Mouse (Mus musculus): ENCODE data around the gene Cdkl3. TPM values are rescaled to one million over a fixed set of nuclear protein-coding genes. Genes with fewer than 3 reads are reported as not detected.

The Cdkl3 gene
- polyA plus RNA-seq, 1 experiment from 2014 or later: 4.6 TPM

- H3K4me1 ChIP-seq (replicated peaks; ENCODE audit: control insufficient read depth, insufficient read depth, low read length): no peaks in the 10 kb centered on the region
- H3K27ac ChIP-seq (ENCODE audit: low read depth, low read length): no peak overlapping the region
- H3K36me3 ChIP-seq (ENCODE audit: control insufficient read depth, insufficient read depth): no peaks in the 10 kb centered on the region
- TF ChIP-seq CTCF (IDR thresholded peaks at IDR 0.05; ENCODE audit: low read depth): no peak
- H3K4me3 ChIP-seq (ENCODE audit: low read depth, low read length): no peak overlapping the region
- no peaks in the 10 kb centered on the region for H3K27me3 ChIP-seq (replicated peaks; ENCODE audit: control insufficient read depth, insufficient read depth, low read length)
- H3K9me3 ChIP-seq (ENCODE audit: control insufficient read depth): no peaks in the 10 kb centered on the region
- no peak for ATAC-seq
- H3K4me2 ChIP-seq (replicated peaks; ENCODE audit: low read depth): no peak overlapping the region
- WGBS: 92% methylated on average over 8 of the region's 8 CpGs
- no peak overlapping the region for H3K9ac ChIP-seq (ENCODE audit: low read depth, low read length)
These were observed 42.3 kb upstream of the Cdkl3 start for GRCm38 (mm10) chr11:51961761-51962160.

- H3K9ac ChIP-seq (ENCODE audit: low read depth, low read length): no peak overlapping the region
- no peaks in the 10 kb centered on the region for H3K4me1 ChIP-seq (replicated peaks; ENCODE audit: control insufficient read depth, insufficient read depth, low read length)
- WGBS: 89% methylated on average over 7 of the region's 7 CpGs
- TF ChIP-seq CTCF (IDR thresholded peaks at IDR 0.05; ENCODE audit: low read depth): no peak
- H3K27ac ChIP-seq (ENCODE audit: low read depth, low read length): no peak overlapping the region
- no peak overlapping the region for H3K4me2 ChIP-seq (replicated peaks; ENCODE audit: low read depth)
- no peak overlapping the region for H3K4me3 ChIP-seq (ENCODE audit: low read depth, low read length)
- ATAC-seq: no peak
- no peaks in the 10 kb centered on the region for H3K9me3 ChIP-seq (ENCODE audit: control insufficient read depth)
- no peaks in the 10 kb centered on the region for H3K27me3 ChIP-seq (replicated peaks; ENCODE audit: control insufficient read depth, insufficient read depth, low read length)
- no peaks in the 10 kb centered on the region for H3K36me3 ChIP-seq (ENCODE audit: control insufficient read depth, insufficient read depth)
These were observed 41.7 kb upstream of the Cdkl3 start for GRCm38 (mm10) chr11:51962277-51962676.

DNA sequence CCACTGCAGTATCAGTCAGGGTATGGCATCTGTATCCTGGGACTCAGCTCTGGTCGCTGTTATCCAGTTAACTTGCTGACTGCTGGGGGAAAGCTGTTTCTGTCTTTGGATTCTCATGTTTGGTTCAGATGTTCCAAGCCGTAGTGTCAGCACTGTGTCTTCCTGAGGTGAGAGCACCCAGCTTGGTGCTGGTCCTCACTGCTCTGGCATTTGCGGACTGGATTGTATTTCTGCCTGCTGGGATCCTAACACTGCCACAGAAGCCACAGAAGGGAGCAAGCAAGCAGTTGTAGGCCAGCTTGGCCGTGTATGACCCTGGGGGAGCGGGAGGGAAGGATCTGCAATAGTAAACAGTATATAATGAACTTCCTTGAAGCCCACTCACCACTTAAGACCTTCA, 37.4 kb upstream of the Cdkl3 start:
- no peak overlapping the region for H3K9ac ChIP-seq (ENCODE audit: low read depth, low read length)
- no peak overlapping the region for H3K4me3 ChIP-seq (ENCODE audit: low read depth, low read length)

DNA sequence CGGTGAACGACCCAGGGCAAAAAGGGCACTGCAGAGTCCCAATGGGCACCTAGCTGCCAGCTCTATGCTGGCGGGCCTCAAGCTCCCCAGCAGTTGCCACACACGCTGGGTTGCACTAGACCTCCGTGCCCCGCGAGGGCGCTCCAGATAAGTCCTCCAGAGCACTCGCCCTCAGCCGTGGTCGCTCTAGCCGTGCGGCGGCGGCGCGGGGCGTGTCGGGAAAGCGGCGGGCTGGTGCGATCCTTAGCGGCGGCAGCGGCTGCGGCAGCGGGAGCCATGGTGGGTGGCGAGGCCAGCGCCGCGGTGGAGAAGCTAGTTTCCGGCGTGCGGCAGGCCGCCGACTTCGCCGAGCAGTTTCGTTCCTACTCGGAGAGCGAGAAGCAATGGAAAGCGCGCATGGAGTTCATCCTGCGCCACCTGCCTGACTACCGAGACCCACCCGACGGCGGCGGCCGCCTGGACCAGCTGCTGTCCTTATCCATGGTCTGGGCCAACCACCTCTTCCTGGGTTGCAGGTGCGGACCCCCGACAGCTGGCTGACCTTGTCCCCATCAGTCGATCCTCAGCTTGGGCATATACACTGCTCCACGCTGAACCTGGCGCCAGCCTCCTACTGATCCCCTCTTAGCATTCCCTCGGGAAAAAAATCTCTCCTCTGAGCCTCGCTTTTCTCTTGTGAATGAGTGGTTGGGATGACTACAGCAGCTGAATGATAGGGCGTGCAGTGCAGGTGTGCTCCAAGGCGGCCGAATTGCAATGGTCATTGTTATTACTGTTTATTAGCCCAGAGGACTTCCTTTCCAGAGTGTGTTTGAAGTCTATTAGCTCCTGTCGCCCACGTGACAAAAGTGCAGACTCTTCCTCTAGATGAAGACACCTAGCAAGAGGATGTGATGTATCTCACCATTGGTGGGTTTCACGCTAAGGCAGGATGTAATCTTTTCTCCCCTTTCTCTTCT, 36.3 kb upstream of the Cdkl3 start, which contains the start of gene Cdkn2aipnl:
Gene Cdkn2aipnl (plus strand): TSS at position 219 of the 959 bp plus-strand sequence.
- TF ChIP-seq CTCF (IDR thresholded peaks at IDR 0.05; ENCODE audit: low read depth): peak; percentile 97
- Histone ChIP-seq H3K27ac (ENCODE audit: low read depth, low read length) (peak within 1 kb of the TSS; percentile 54), H3K4me3 (ENCODE audit: low read depth, low read length) (peak within 1 kb of the TSS; percentile 72), H3K9me3 (ENCODE audit: control insufficient read depth) (no peaks in the 10 kb centered on the region), H3K9ac (ENCODE audit: low read depth, low read length) (peak within 1 kb of the TSS; percentile 64), H3K4me2 (replicated peaks; ENCODE audit: low read depth) (peak within 1 kb of the TSS; percentile 91), H3K36me3 (ENCODE audit: control insufficient read depth, insufficient read depth) (peaks cover 33% of the 10 kb centered on the region), H3K27me3 (replicated peaks; ENCODE audit: control insufficient read depth, insufficient read depth, low read length) (no peaks in the 10 kb centered on the region), H3K4me1 (replicated peaks; ENCODE audit: control insufficient read depth, insufficient read depth, low read length) (no peaks in the 10 kb centered on the region)
- 2% methylated on average over 63 of the region's 63 CpGs for WGBS
- ATAC-seq: peak; percentile 90

More for the DNA sequence above, 37.4 kb upstream of the Cdkl3 start:
- H3K36me3 ChIP-seq (ENCODE audit: control insufficient read depth, insufficient read depth): peaks cover 22% of the 10 kb centered on the region
- no peak overlapping the region for H3K27ac ChIP-seq (ENCODE audit: low read depth, low read length)
- no peak for TF ChIP-seq CTCF (IDR thresholded peaks at IDR 0.05; ENCODE audit: low read depth)
- WGBS: 76% methylated on average over 5 of the region's 5 CpGs
- H3K9me3 ChIP-seq (ENCODE audit: control insufficient read depth): no peaks in the 10 kb centered on the region
- ATAC-seq: no peak
- no peaks in the 10 kb centered on the region for H3K4me1 ChIP-seq (replicated peaks; ENCODE audit: control insufficient read depth, insufficient read depth, low read length)
- no peak overlapping the region for H3K4me2 ChIP-seq (replicated peaks; ENCODE audit: low read depth)
- H3K27me3 ChIP-seq (replicated peaks; ENCODE audit: control insufficient read depth, insufficient read depth, low read length): no peaks in the 10 kb centered on the region

DNA sequence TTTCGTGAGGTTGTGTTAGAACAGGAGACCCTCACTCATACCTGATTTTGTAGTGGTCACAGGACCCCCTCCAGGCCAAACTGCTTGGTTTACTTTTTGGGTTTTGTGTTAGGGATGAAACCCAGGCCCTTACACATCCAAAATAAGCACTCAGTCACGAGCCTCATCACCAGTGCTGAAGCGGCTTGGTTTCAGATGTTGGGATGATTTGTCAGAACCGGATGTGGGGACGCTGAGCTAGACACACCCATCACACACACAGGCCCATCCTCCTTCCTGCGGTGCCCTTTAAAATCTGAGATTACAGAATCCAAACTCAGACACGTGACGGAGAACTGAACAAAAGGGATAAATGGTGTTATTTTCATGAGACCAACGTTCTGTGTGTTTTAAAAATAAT, 35.1 kb upstream of the Cdkl3 start:
- Histone ChIP-seq H3K4me3 (ENCODE audit: low read depth, low read length) (no peak overlapping the region), H3K4me2 (replicated peaks; ENCODE audit: low read depth) (no peak overlapping the region), H3K9ac (ENCODE audit: low read depth, low read length) (no peak overlapping the region), H3K27ac (ENCODE audit: low read depth, low read length) (no peak overlapping the region), H3K27me3 (replicated peaks; ENCODE audit: control insufficient read depth, insufficient read depth, low read length) (no peaks in the 10 kb centered on the region), H3K36me3 (ENCODE audit: control insufficient read depth, insufficient read depth) (peaks cover 44% of the 10 kb centered on the region), H3K4me1 (replicated peaks; ENCODE audit: control insufficient read depth, insufficient read depth, low read length) (no peaks in the 10 kb centered on the region), H3K9me3 (ENCODE audit: control insufficient read depth) (no peaks in the 10 kb centered on the region)
- 94% methylated on average over 9 of the region's 9 CpGs for WGBS
- ATAC-seq: no peak
- no peak for TF ChIP-seq CTCF (IDR thresholded peaks at IDR 0.05; ENCODE audit: low read depth)

GRCm38 (mm10) chr11:51969511-51969910, 34.5 kb upstream of the Cdkl3 start:
- WGBS: 93% methylated on average over 2 of the region's 2 CpGs
- H3K4me3 ChIP-seq (ENCODE audit: low read depth, low read length): no peak overlapping the region

More at GRCm38 (mm10) chr11:51969511-51969910, 34.5 kb upstream of the Cdkl3 start:
- Histone ChIP-seq H3K27ac (ENCODE audit: low read depth, low read length) (no peak overlapping the region), H3K4me1 (replicated peaks; ENCODE audit: control insufficient read depth, insufficient read depth, low read length) (no peaks in the 10 kb centered on the region), H3K9ac (ENCODE audit: low read depth, low read length) (no peak overlapping the region), H3K9me3 (ENCODE audit: control insufficient read depth) (no peaks in the 10 kb centered on the region), H3K4me2 (replicated peaks; ENCODE audit: low read depth) (no peak overlapping the region), H3K27me3 (replicated peaks; ENCODE audit: control insufficient read depth, insufficient read depth, low read length) (no peaks in the 10 kb centered on the region), H3K36me3 (ENCODE audit: control insufficient read depth, insufficient read depth) (peaks cover 48% of the 10 kb centered on the region)
- TF ChIP-seq CTCF (IDR thresholded peaks at IDR 0.05; ENCODE audit: low read depth): 0 out of 2 replicates have a peak, but pooled peaks have one; percentile 16
- no peak for ATAC-seq

All from intestine, postnatal 0 days (tissue).